Mouse (Mus musculus): ENCODE results near the gene Spem2. TPM values are rescaled to one million over a fixed set of nuclear protein-coding genes. Genes with fewer than 3 reads are reported as not detected.

The Spem2 gene
- not detected in 2 replicates for polyA plus RNA-seq (2012; ENCODE audit: low replicate concordance)

GRCm38 (mm10) chr11:69818365-69818764 lies at the start of gene Spem2:
Spem2 (minus strand) TSS chr11:69818465.

DNA sequence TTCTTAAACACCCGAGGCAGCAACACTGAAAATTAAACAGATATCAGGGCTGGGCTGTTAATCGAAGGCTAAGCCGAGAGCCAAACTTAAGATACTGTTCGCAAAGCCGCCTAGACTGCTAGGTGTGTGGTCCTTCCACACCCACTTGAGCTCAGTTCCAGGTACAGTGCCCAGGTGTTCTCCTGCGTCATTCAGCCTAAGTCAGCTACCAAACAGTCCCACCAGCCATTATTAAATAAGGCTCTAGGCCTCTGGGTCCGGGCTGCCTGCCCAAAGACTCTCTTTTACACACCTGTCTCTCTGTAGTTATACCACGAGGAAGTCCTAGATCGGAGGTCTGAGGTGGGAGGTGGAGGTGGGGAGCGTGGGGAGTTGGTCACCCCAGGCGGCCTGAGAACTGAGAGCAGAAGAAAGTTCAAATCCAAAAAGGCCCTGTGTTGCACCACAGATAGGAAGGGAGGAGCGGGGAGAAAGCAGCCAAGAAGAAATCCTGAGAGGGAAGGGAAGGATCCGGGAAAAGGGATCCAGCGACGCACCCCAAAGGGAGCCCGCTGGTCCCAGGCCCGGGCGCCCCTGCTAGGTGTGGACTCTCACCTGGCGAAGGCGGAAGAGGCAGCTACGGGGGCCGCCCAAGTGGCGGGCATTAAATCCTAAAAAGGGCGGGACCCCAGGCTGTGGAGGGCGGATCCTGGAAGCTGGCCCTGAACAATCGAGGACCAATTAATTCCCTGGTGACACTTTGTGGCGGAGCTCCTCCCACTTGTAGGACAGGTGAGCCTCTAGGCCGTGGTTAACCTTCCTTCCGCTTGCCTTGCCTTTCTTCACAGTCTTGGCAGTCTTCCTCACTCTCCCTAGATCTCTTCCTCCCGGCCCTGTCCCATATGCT lies 40.1 kb upstream of the Spem2 start, which contains the start of gene Tnk1:
Gene Tnk1 (minus strand): TSS at position 618 of the 886 bp plus-strand sequence.

DNA sequence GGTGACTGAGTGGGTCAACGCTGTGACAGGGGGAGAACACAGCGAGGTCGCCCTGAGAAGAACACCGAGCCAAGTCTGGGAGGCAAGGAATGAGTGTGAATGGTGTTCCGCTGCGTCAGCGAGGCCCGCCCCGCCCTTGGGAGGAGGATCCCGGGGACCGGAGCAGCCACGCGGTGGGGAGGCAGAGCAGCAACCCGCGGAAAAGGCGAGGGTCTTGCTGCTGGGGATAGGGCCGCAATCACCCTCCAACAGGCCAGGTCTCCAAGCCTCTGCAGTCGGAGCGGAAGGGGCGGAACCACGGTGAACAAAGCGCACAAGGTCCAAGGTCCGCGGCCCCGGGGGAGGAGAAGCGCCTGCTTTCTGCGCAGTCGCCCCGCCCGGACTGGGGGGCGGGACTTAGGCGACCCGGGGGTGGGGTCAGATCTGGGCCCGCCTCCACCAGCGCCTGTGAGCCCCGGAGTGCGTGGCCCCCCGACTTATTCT lies 28.0 kb upstream of the Spem2 start, which contains the start of gene Plscr3:
Gene Plscr3 (plus strand): TSS at position 179 of the 483 bp plus-strand sequence.

DNA sequence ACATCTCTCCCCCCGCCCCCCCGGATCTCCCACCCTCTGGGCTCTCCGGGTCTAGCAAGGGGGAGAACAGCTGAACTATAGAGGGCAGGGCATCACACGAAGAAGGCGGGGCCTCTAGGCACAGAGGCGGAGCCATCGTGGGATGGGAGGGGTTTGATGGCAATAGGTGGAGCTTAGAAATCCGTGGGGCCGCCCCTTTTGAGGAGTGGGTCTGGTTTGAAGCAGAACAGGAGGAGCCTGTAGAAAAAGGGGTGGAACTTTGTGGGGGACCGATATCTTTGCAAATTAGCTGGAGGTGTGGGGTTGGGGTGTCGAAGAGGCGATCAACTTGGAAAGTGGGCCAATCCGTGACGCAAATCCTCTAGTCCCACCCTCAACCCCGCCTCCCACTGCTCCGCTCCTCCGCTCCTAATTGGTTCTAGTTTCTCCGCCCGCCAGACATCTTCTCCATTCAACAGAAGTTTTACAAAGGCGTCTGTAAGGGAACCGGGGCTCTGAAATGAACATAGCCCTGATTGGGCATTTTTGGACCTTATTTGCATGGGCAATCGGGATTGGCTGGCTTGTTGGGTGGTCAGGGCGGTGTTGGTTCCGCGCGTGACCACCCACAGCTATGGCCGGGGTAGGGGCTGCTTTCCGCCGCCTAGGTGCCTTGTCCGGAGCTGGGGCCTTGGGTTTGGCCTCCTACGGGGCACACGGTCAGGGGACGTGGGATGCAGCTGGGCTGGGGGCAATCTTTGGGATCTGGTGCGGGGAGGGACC lies 19.9 kb upstream of the Spem2 start, which contains the start of gene Tmem256:
Gene Tmem256 (plus strand): TSS at position 563 of the 762 bp plus-strand sequence.

DNA sequence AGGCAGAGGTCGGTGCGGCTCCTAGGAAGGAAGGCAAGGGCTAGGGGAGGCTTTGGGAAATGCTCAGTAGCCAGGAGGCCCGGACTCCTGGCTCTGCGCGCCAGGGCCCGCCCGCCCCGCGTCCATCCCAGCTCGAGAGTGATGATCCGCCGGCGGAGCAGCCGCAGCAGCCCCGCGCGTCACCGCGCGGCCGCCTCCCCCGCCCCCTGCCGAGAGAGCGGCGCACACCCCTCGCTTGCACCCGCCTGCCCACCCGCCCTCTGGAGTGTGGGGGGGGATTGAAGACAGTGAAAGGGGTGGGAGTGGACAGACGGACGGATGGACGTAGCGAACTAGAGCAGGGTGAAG lies 19.3 kb upstream of the Spem2 start, which contains the start of gene Nlgn2:
Gene Nlgn2 (minus strand): TSS at position 181 of the 348 bp plus-strand sequence.

GRCm38 (mm10) chr11:69822080-69822479 lies 3.8 kb upstream of the Spem2 start, which contains the start of gene Spem1:
Spem1 (minus strand) TSS chr11:69822180.

DNA sequence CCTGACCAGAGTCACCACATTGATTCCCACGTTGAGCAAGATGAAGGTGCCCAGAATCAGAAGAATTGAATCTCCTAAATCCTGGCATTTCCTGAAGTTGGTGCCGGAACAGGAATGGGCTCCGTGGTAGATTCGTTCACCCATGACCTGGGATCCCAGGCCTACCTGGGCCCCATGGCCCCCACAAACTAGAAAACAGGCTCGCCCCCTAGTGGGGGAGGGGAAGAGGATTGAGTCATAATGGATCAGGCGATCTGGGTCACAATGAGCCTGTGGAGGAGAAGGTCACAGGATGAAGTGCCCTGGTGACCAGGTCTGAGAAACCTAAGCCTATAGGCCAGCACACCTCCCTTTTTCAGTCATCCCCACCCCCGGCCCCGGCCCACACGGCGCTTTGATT lies 3.1 kb downstream of the Spem2 start, which contains the start of gene Gm39566:
Gene Gm39566 (minus strand): TSS at position 144 of the 400 bp plus-strand sequence.

GRCm38 (mm10) chr11:69804972-69805909 lies 13.0 kb downstream of the Spem2 start, which contains the start of gene Tmem102:
Tmem102 (minus strand) TSS chr11:69805624.

GRCm38 (mm10) chr11:69801379-69801977 lies 16.8 kb downstream of the Spem2 start, which contains the start of gene Fgf11:
Fgf11 (minus strand) TSS chr11:69801857.

GRCm38 (mm10) chr11:69795168-69795982 lies 22.9 kb downstream of the Spem2 start, which contains the start of gene Chrnb1:
Chrnb1 (minus strand) TSS chr11:69795943.

Other genes with a start within 250 kb of the Spem2 start
- 2.2 and 18.6 TPM in 2 replicates for gene Wrap53, start 238.2 kb downstream of the Spem2 start, polyA plus RNA-seq (2012; ENCODE audit: low replicate concordance)
- 109 and 132 TPM in 2 replicates for gene Trp53, start 238.1 kb downstream of the Spem2 start, polyA plus RNA-seq (2012; ENCODE audit: low replicate concordance)
- gene Atp1b2, start 212.5 kb downstream of the Spem2 start, polyA plus RNA-seq (2012; ENCODE audit: low replicate concordance), result 2.5 and 19.1 TPM in 2 replicates
- gene Shbg, start 200.6 kb downstream of the Spem2 start, polyA plus RNA-seq (2012; ENCODE audit: low replicate concordance), result not detected in 2 replicates
- not detected in 2 replicates for gene Sat2, start 196.4 kb downstream of the Spem2 start, polyA plus RNA-seq (2012; ENCODE audit: low replicate concordance)
- 66.7 and 112 TPM in 2 replicates for gene Fxr2, start 185.5 kb downstream of the Spem2 start, polyA plus RNA-seq (2012; ENCODE audit: low replicate concordance)
- gene Sox15, start 163.2 kb downstream of the Spem2 start, polyA plus RNA-seq (2012; ENCODE audit: low replicate concordance), result 0.34 and 0.66 TPM in 2 replicates
- 30.6 and 38.5 TPM in 2 replicates for gene Mpdu1, start 155.8 kb downstream of the Spem2 start, polyA plus RNA-seq (2012; ENCODE audit: low replicate concordance)
- gene Cd68, start 152.3 kb downstream of the Spem2 start, polyA plus RNA-seq (2012; ENCODE audit: low replicate concordance), result 57.5 and 132 TPM in 2 replicates
- gene Eif4a1, start 146.0 kb downstream of the Spem2 start, polyA plus RNA-seq (2012; ENCODE audit: low replicate concordance), result 136 and 185 TPM in 2 replicates
- 60.8 and 121 TPM in 2 replicates for gene Senp3, start 136.4 kb downstream of the Spem2 start, polyA plus RNA-seq (2012; ENCODE audit: low replicate concordance)
- 2.6 and 5.5 TPM in 2 replicates for gene Tnfsf13, start 132.7 kb downstream of the Spem2 start, polyA plus RNA-seq (2012; ENCODE audit: low replicate concordance)
- gene Tnfsf12, start 122.6 kb downstream of the Spem2 start, polyA plus RNA-seq (2012; ENCODE audit: low replicate concordance), result 17.2 and 26.3 TPM in 2 replicates
- gene Tnfsfm13, start 122.4 kb downstream of the Spem2 start, polyA plus RNA-seq (2012; ENCODE audit: low replicate concordance), result 5.4 and 13.6 TPM in 2 replicates
- gene Polr2a, start 59.8 kb downstream of the Spem2 start, polyA plus RNA-seq (2012; ENCODE audit: low replicate concordance), result 127 and 149 TPM in 2 replicates
- not detected in 2 replicates for gene Slc35g3, start 56.5 kb downstream of the Spem2 start, polyA plus RNA-seq (2012; ENCODE audit: low replicate concordance)
- gene Zbtb4, start 52.6 kb downstream of the Spem2 start, polyA plus RNA-seq (2012; ENCODE audit: low replicate concordance), result 133 and 229 TPM in 2 replicates
- gene Chrnb1, start 22.5 kb downstream of the Spem2 start, polyA plus RNA-seq (2012; ENCODE audit: low replicate concordance), result 2.3 and 2.5 TPM in 2 replicates
- 0.86 and 1.1 TPM in 2 replicates for gene Fgf11, start 16.6 kb downstream of the Spem2 start, polyA plus RNA-seq (2012; ENCODE audit: low replicate concordance)
- 0.17 and 0.45 TPM in 2 replicates for gene Tmem102, start 12.8 kb downstream of the Spem2 start, polyA plus RNA-seq (2012; ENCODE audit: low replicate concordance)
- not detected in 2 replicates for gene Gm39566, start 3.2 kb downstream of the Spem2 start, polyA plus RNA-seq (2012; ENCODE audit: low replicate concordance)
- not detected in 2 replicates for gene Spem1, start 3.7 kb upstream of the Spem2 start, polyA plus RNA-seq (2012; ENCODE audit: low replicate concordance)
- gene Nlgn2, start 19.3 kb upstream of the Spem2 start, polyA plus RNA-seq (2012; ENCODE audit: low replicate concordance), result 3.5 and 7.7 TPM in 2 replicates
- 239 and 507 TPM in 2 replicates for gene Tmem256, start 20.0 kb upstream of the Spem2 start, polyA plus RNA-seq (2012; ENCODE audit: low replicate concordance)
- gene Plscr3, start 27.9 kb upstream of the Spem2 start, polyA plus RNA-seq (2012; ENCODE audit: low replicate concordance), result 37.9 and 61.0 TPM in 2 replicates
- gene Tnk1, start 40.3 kb upstream of the Spem2 start, polyA plus RNA-seq (2012; ENCODE audit: low replicate concordance), result 1.7 TPM in 1 of 2 replicates, not detected in the other
- not detected in 2 replicates for gene Tmem95, start 59.6 kb upstream of the Spem2 start, polyA plus RNA-seq (2012; ENCODE audit: low replicate concordance)
- 3.0 and 3.7 TPM in 2 replicates for gene Kctd11, start 62.9 kb upstream of the Spem2 start, polyA plus RNA-seq (2012; ENCODE audit: low replicate concordance)
- 193 and 275 TPM in 2 replicates for gene Acap1, start 77.1 kb upstream of the Spem2 start, polyA plus RNA-seq (2012; ENCODE audit: low replicate concordance)
- gene 2810408A11Rik, start 82.5 kb upstream of the Spem2 start, polyA plus RNA-seq (2012; ENCODE audit: low replicate concordance), result 1.1 and 1.5 TPM in 2 replicates
- gene Neurl4, start 82.6 kb upstream of the Spem2 start, polyA plus RNA-seq (2012; ENCODE audit: low replicate concordance), result 67.4 and 137 TPM in 2 replicates
- 109 and 212 TPM in 2 replicates for gene Gps2, start 95.4 kb upstream of the Spem2 start, polyA plus RNA-seq (2012; ENCODE audit: low replicate concordance)
- gene Eif5a, start 103.5 kb upstream of the Spem2 start, polyA plus RNA-seq (2012; ENCODE audit: low replicate concordance), result 938 and 1,043 TPM in 2 replicates
- gene Ybx2, start 117.3 kb upstream of the Spem2 start, polyA plus RNA-seq (2012; ENCODE audit: low replicate concordance), result 0.54 and 2.7 TPM in 2 replicates
- 15.8 TPM in 1 of 2 replicates, not detected in the other for gene Slc2a4, start 129.7 kb upstream of the Spem2 start, polyA plus RNA-seq (2012; ENCODE audit: low replicate concordance)
- 0.27 and 0.88 TPM in 2 replicates for gene Cldn7, start 146.3 kb upstream of the Spem2 start, polyA plus RNA-seq (2012; ENCODE audit: low replicate concordance)
- gene Ctdnep1, start 162.7 kb upstream of the Spem2 start, polyA plus RNA-seq (2012; ENCODE audit: low replicate concordance), result 123 and 255 TPM in 2 replicates
- 11.9 and 17.1 TPM in 2 replicates for gene Elp5, start 164.1 kb upstream of the Spem2 start, polyA plus RNA-seq (2012; ENCODE audit: low replicate concordance)
- gene Gabarap, start 172.7 kb upstream of the Spem2 start, polyA plus RNA-seq (2012; ENCODE audit: low replicate concordance), result 344 and 452 TPM in 2 replicates
- 67.4 and 84.5 TPM in 2 replicates for gene Phf23, start 177.3 kb upstream of the Spem2 start, polyA plus RNA-seq (2012; ENCODE audit: low replicate concordance)
- 49.3 and 51.4 TPM in 2 replicates for gene Dvl2, start 182.1 kb upstream of the Spem2 start, polyA plus RNA-seq (2012; ENCODE audit: low replicate concordance)
- gene Acadvl, start 196.9 kb upstream of the Spem2 start, polyA plus RNA-seq (2012; ENCODE audit: low replicate concordance), result 24.5 and 32.0 TPM in 2 replicates
- gene Dlg4, start 198.5 kb upstream of the Spem2 start, polyA plus RNA-seq (2012; ENCODE audit: low replicate concordance), result 12.5 and 18.5 TPM in 2 replicates
- not detected in 2 replicates for gene Asgr1, start 235.6 kb upstream of the Spem2 start, polyA plus RNA-seq (2012; ENCODE audit: low replicate concordance)